Mouse (Mus musculus) heart, adult 9 months (tissue): ENCODE data around the gene Sin3b.
A peak's percentile ranks its signal among the peaks of the same experiment; 100 is the strongest.

Experiments used
- DNase-seq, 2 experiments: peaks; one replicate each; pipeline ENCODE4 v3.0.0; 2022; ENCODE audit warnings: low spot score in 2 of 2

The Sin3b gene

GRCm38 (mm10) chr8:72753165-72753564 is 30.1 kb downstream of the Sin3b start:
- DNase-seq, result no peak

GRCm38 (mm10) chr8:72753781-72754180 is 30.7 kb downstream of the Sin3b start:
- no peak for DNase-seq

GRCm38 (mm10) chr8:72756031-72756430 is 32.9 kb downstream of the Sin3b start:
- DNase-seq, result no peak

GRCm38 (mm10) chr8:72756771-72757390 is 33.8 kb downstream of the Sin3b start:
- DNase-seq, result no peak

GRCm38 (mm10) chr8:72757426-72758195 is 34.5 kb downstream of the Sin3b start:
- DNase-seq, result no peak

- no peak for DNase-seq
Observed at GRCm38 (mm10) chr8:72758310-72758709, 35.2 kb downstream of the Sin3b start.

GRCm38 (mm10) chr8:72760216-72760615 is 37.1 kb downstream of the Sin3b start:
- no peak for DNase-seq

GRCm38 (mm10) chr8:72761322-72762051 is 38.4 kb downstream of the Sin3b start, which contains the start of gene F2rl3:
Gene F2rl3 (plus strand): TSS chr8:72761880.
- peak in 1 of 2 experiments; percentile 50 for DNase-seq

- DNase-seq, result no peak
Observed at GRCm38 (mm10) chr8:72762306-72762705, 39.2 kb downstream of the Sin3b start.

- DNase-seq, result no peak
Observed at GRCm38 (mm10) chr8:72765696-72766095, 42.6 kb downstream of the Sin3b start.

- no peak for DNase-seq
Observed at GRCm38 (mm10) chr8:72766777-72767176, 43.7 kb downstream of the Sin3b start.

GRCm38 (mm10) chr8:72777797-72778196 is 54.7 kb downstream of the Sin3b start:
- no peak for DNase-seq

- DNase-seq, result no peak
Observed at GRCm38 (mm10) chr8:72780644-72781043, 57.6 kb downstream of the Sin3b start.

GRCm38 (mm10) chr8:72801583-72801982 is 78.5 kb downstream of the Sin3b start:
- DNase-seq, result no peak
